Mouse (Mus musculus) heart, adult 9 months (tissue): ENCODE results near the gene Map2k5.

ENCODE experiments used
- DNase-seq, 2 experiments: peaks; one replicate each; pipeline ENCODE4 v3.0.0; 2022; ENCODE audit warnings: low spot score in 2 of 2

Gene Map2k5

GRCm38 (mm10) chr9:63187310-63187709, 190.4 kb downstream of the Map2k5 start:
- DNase-seq: no peak

- no peak for DNase-seq
Observed at GRCm38 (mm10) chr9:63185249-63185648, 192.5 kb downstream of the Map2k5 start.

- DNase-seq: no peak
Observed at GRCm38 (mm10) chr9:63183864-63184263, 193.8 kb downstream of the Map2k5 start.

GRCm38 (mm10) chr9:63182306-63182960, 195.3 kb downstream of the Map2k5 start:
- DNase-seq: no peak

- no peak for DNase-seq
Observed at GRCm38 (mm10) chr9:63181337-63182178, 196.1 kb downstream of the Map2k5 start.

- no peak for DNase-seq
Observed at GRCm38 (mm10) chr9:63178296-63178695, 199.4 kb downstream of the Map2k5 start.

- DNase-seq: no peak
Observed at GRCm38 (mm10) chr9:63174001-63174721, 203.5 kb downstream of the Map2k5 start.

- no peak for DNase-seq
Observed at GRCm38 (mm10) chr9:63171951-63172350, 205.8 kb downstream of the Map2k5 start.

GRCm38 (mm10) chr9:63169127-63169526, 208.6 kb downstream of the Map2k5 start:
- DNase-seq: no peak

GRCm38 (mm10) chr9:63165070-63165469, 212.6 kb downstream of the Map2k5 start:
- DNase-seq: no peak

GRCm38 (mm10) chr9:63163756-63164155, 213.9 kb downstream of the Map2k5 start:
- no peak for DNase-seq

GRCm38 (mm10) chr9:63151949-63152348, 225.8 kb downstream of the Map2k5 start:
- DNase-seq: no peak

GRCm38 (mm10) chr9:63151072-63151870, 226.4 kb downstream of the Map2k5 start:
- DNase-seq: no peak

GRCm38 (mm10) chr9:63150086-63150800, 227.5 kb downstream of the Map2k5 start:
- no peak for DNase-seq

GRCm38 (mm10) chr9:63149372-63149766, 228.3 kb downstream of the Map2k5 start:
- no peak for DNase-seq

- DNase-seq: no peak
Observed at GRCm38 (mm10) chr9:63148410-63149371, 229.0 kb downstream of the Map2k5 start, which contains the start of gene Skor1. TSS of gene Skor1 (minus strand) at chr9:63148961.

GRCm38 (mm10) chr9:63147786-63148409, 229.8 kb downstream of the Map2k5 start:
- no peak for DNase-seq

GRCm38 (mm10) chr9:63147296-63147695, 230.4 kb downstream of the Map2k5 start:
- DNase-seq: no peak

GRCm38 (mm10) chr9:63146856-63147274, 230.8 kb downstream of the Map2k5 start:
- DNase-seq: no peak
